Mouse (Mus musculus) spleen, adult 2 months (tissue): Measurements from ENCODE around the gene Smim7.

Experiments used
- CTCF ChIP-seq: fragments of 200-500 bp; IDR thresholded peaks from 2 replicates; pipeline ENCODE4 v1.5.1; 2011; ENCODE audit warnings: mild to moderate bottlenecking, inconsistent platforms; ENCODE audit not compliant: insufficient read depth, insufficient read length, insufficient replicate concordance; ENCODE audit errors: extremely low read depth
- POLR2A ChIP-seq: fragments of 200-500 bp; IDR thresholded peaks from 2 replicates; pipeline ENCODE4 v1.6.1; 2011; ENCODE audit warnings: low read depth, low read length, inconsistent platforms

GRCm38 (mm10) chr8:72577941-72578340 is 7.1 kb upstream of the Smim7 start:
- TF ChIP-seq CTCF (no peak), POLR2A (no peak)
